Comparison of ENCODE assay signal across 20 mouse cellular contexts in genomic region chr5:66068068-66068920, GRCm38 (mm10).
DNase-seq lines count a peak whose midpoint lies in the region; ATAC-seq and TF ChIP-seq lines count a peak whose summit lies in the region.
"Had no signal": no experiment of that assay in that cellular context is flagged by ENCODE, and none has a peak within 500 bp of the region (broad histone marks: within the 10 kb centered on the region; RNA-seq: fewer than 3 reads in every experiment).

No protein-coding gene starts in this region.

- TF ChIP-seq CTCF in intestine, postnatal 0 days (IDR thresholded peaks at IDR 0.05; ENCODE audit: low read depth), result peak; percentile 41
- peak; percentile 51 for TF ChIP-seq CTCF in ES-Bruce4 (IDR thresholded peaks at IDR 0.05; ENCODE audit: low read depth, low read length)

- ATAC-seq in intestine, postnatal 0 days, result no peak
- no peak for ATAC-seq in intestine, embryonic 16.5 days
- no peak for ATAC-seq in megakaryocyte, adult 5-6 weeks (ENCODE audit: poor library complexity, severe bottlenecking)
- no peak for ATAC-seq in midbrain, embryonic 11.5 days (ENCODE audit: low FRiP score)

- TF ChIP-seq EP300 in ES-Bruce4 (IDR thresholded peaks at IDR 0.05; ENCODE audit: insufficient read depth, low read depth, low read length), result no peak

- WGBS in intestine, postnatal 0 days, result 70% methylated on average over 12 of the region's 12 CpGs
- WGBS in intestine, embryonic 16.5 days, result 80% methylated on average over 12 of the region's 12 CpGs
- WGBS in midbrain, embryonic 11.5 days, result 82% methylated on average over 12 of the region's 12 CpGs

- no peaks in the 10 kb centered on the region for H3K9me3 ChIP-seq in intestine, postnatal 0 days (ENCODE audit: control insufficient read depth)
- H3K9me3 ChIP-seq in intestine, embryonic 16.5 days (ENCODE audit: control insufficient read depth, low read length), result no peaks in the 10 kb centered on the region; the same call in 1 of the 2 replicates
- H3K9me3 ChIP-seq in megakaryocyte, embryonic 14.5 days, result no peaks in the 10 kb centered on the region
- no peaks in the 10 kb centered on the region for H3K9me3 ChIP-seq in ES-Bruce4 (replicated peaks; ENCODE audit: control insufficient read depth, insufficient read depth, low read length, poor library complexity, severe bottlenecking)
- H3K9me3 ChIP-seq in midbrain, embryonic 11.5 days (ENCODE audit: control insufficient read depth, low read length), result no peaks in the 10 kb centered on the region
- H3K9me3 ChIP-seq: forebrain, embryonic 12.5 days; hindbrain, embryonic 15.5 days; midbrain, embryonic 10.5 days; neural tube, embryonic 15.5 days; stomach, embryonic 15.5 days had no signal

- H3K36me3 ChIP-seq in intestine, postnatal 0 days (ENCODE audit: control insufficient read depth, insufficient read depth), result no peaks in the 10 kb centered on the region
- no peaks in the 10 kb centered on the region for H3K36me3 ChIP-seq in intestine, embryonic 16.5 days (ENCODE audit: control insufficient read depth, insufficient read depth, low read length)
- H3K36me3 ChIP-seq in megakaryocyte, embryonic 14.5 days (replicated peaks; ENCODE audit: low read length), result no peaks in the 10 kb centered on the region
- H3K36me3 ChIP-seq in ES-Bruce4 (ENCODE audit: control insufficient read depth, insufficient read depth, low read length, poor library complexity, severe bottlenecking), result no peaks in the 10 kb centered on the region
- no peaks in the 10 kb centered on the region for H3K36me3 ChIP-seq in splenic B cell, adult 2 months (ENCODE audit: control insufficient read depth, insufficient read depth, low read length, poor library complexity, severe bottlenecking)
- no peaks in the 10 kb centered on the region for H3K36me3 ChIP-seq in midbrain, embryonic 11.5 days (ENCODE audit: control insufficient read depth, insufficient read depth, low read length)
- H3K36me3 ChIP-seq: forebrain, embryonic 12.5 days; G1E; hindbrain, embryonic 15.5 days; midbrain, embryonic 10.5 days; neural tube, embryonic 15.5 days; stomach, embryonic 15.5 days had no signal

- no peak overlapping the region for H3K27ac ChIP-seq in intestine, postnatal 0 days (ENCODE audit: low read depth, low read length)
- H3K27ac ChIP-seq in intestine, embryonic 16.5 days (ENCODE audit: low read length), result no peak overlapping the region
- H3K27ac ChIP-seq in ES-Bruce4 (ENCODE audit: insufficient read depth, low read length), result no peak overlapping the region
- no peak overlapping the region for H3K27ac ChIP-seq in midbrain, embryonic 11.5 days (ENCODE audit: low read depth, low read length)
- H3K27ac ChIP-seq: forebrain, embryonic 12.5 days; hindbrain, embryonic 15.5 days; midbrain, embryonic 10.5 days; neural tube, embryonic 15.5 days had no signal

- H3K4me1 ChIP-seq in intestine, postnatal 0 days (replicated peaks; ENCODE audit: control insufficient read depth, insufficient read depth, low read length), result peaks cover 13% of the 10 kb centered on the region; the same call in 1 of the 2 replicates
- H3K4me1 ChIP-seq in intestine, embryonic 16.5 days (ENCODE audit: control insufficient read depth, insufficient read depth, low read length), result peaks cover 12% of the 10 kb centered on the region
- peaks cover 56% of the 10 kb centered on the region for H3K4me1 ChIP-seq in megakaryocyte, embryonic 14.5 days
- H3K4me1 ChIP-seq in ES-Bruce4 (ENCODE audit: control insufficient read depth, insufficient read depth, low read length), result peaks cover 2% of the 10 kb centered on the region
- H3K4me1 ChIP-seq in midbrain, embryonic 11.5 days (ENCODE audit: control insufficient read depth, insufficient read depth, low read length), result peaks cover 2% of the 10 kb centered on the region; the same call in 1 of the 2 replicates

- TF ChIP-seq POLR2A in ES-Bruce4 (IDR thresholded peaks at IDR 0.05; ENCODE audit: insufficient read depth, low read length), result no peak

- no peak overlapping the region for H3K4me3 ChIP-seq in intestine, postnatal 0 days (ENCODE audit: low read depth, low read length)
- no peak overlapping the region for H3K4me3 ChIP-seq in intestine, embryonic 16.5 days (ENCODE audit: low read length)
- peak overlapping the region; percentile 56 for H3K4me3 ChIP-seq in megakaryocyte, embryonic 14.5 days (replicated peaks)
- no peak overlapping the region for H3K4me3 ChIP-seq in ES-Bruce4 (ENCODE audit: low read depth, low read length)
- no peak overlapping the region for H3K4me3 ChIP-seq in midbrain, embryonic 11.5 days (ENCODE audit: low read depth, low read length)
- H3K4me3 ChIP-seq: forebrain, embryonic 12.5 days; hindbrain, embryonic 15.5 days had no signal

- no peak overlapping the region for H3K9ac ChIP-seq in intestine, postnatal 0 days (ENCODE audit: low read depth, low read length)
- no peak overlapping the region for H3K9ac ChIP-seq in intestine, embryonic 16.5 days (ENCODE audit: low read depth, low read length)
- H3K9ac ChIP-seq in ES-Bruce4 (ENCODE audit: low read depth, poor library complexity, severe bottlenecking), result no peak overlapping the region
- H3K9ac ChIP-seq in midbrain, embryonic 11.5 days (ENCODE audit: low read length), result no peak overlapping the region
- H3K9ac ChIP-seq: forebrain, embryonic 12.5 days; hindbrain, embryonic 15.5 days; neural tube, embryonic 15.5 days; stomach, embryonic 15.5 days had no signal

- DNase-seq in splenic B cell, adult 2 months (ENCODE audit: low read depth, low spot score), result peak; percentile 35
- DNase-seq in MN1 (ENCODE audit: low spot score), result no peak
- DNase-seq in midbrain, embryonic 11.5 days (ENCODE audit: low spot score, missing footprints), result no peak
- DNase-seq: cerebellum, adult 11 months; cerebellum, postnatal 25 days; gastrocnemius, postnatal 36 days; heart, postnatal 14 days; liver; lung, postnatal 10 days had no signal

- H3K27me3 ChIP-seq in intestine, postnatal 0 days (replicated peaks; ENCODE audit: control insufficient read depth, insufficient read depth, low read length), result no peaks in the 10 kb centered on the region
- H3K27me3 ChIP-seq in intestine, embryonic 16.5 days (replicated peaks; ENCODE audit: control insufficient read depth, insufficient read depth, low read length), result no peaks in the 10 kb centered on the region
- H3K27me3 ChIP-seq in megakaryocyte, embryonic 14.5 days (replicated peaks), result no peaks in the 10 kb centered on the region
- H3K27me3 ChIP-seq in ES-Bruce4 (ENCODE audit: control insufficient read depth, insufficient read depth, low read length, poor library complexity, severe bottlenecking), result no peaks in the 10 kb centered on the region
- H3K27me3 ChIP-seq in splenic B cell, adult 2 months (ENCODE audit: control insufficient read depth, insufficient read depth, low read length, poor library complexity, severe bottlenecking), result no peaks in the 10 kb centered on the region
- no peaks in the 10 kb centered on the region for H3K27me3 ChIP-seq in midbrain, embryonic 11.5 days (ENCODE audit: control insufficient read depth, insufficient read depth, low read length)
- H3K27me3 ChIP-seq: hindbrain, embryonic 15.5 days; stomach, embryonic 15.5 days had no signal

- no peak overlapping the region for H3K4me2 ChIP-seq in intestine, postnatal 0 days (replicated peaks; ENCODE audit: low read depth)
- H3K4me2 ChIP-seq in intestine, embryonic 16.5 days (ENCODE audit: low read depth, low read length), result no peak overlapping the region
- H3K4me2 ChIP-seq in midbrain, embryonic 11.5 days, result no peak overlapping the region
